Mouse (Mus musculus) lung, embryonic 14.5 days (tissue): ENCODE data around the gene Cdhr4. TPM values are rescaled to one million over a fixed set of nuclear protein-coding genes. Genes with fewer than 3 reads are reported as not detected.
A peak's percentile ranks its signal among the peaks of the same experiment; 100 is the strongest.

Experiments used
- ATAC-seq: fragments of 200-750 bp; cut with Nextera tagmentation; 2 replicates; pipeline ENCODE4 v1.8.0; 2017; ENCODE audit warnings: mild to moderate bottlenecking, moderate TSS enrichment, moderate library complexity; ENCODE audit not compliant: insufficient read depth
- DNase-seq: peaks from one replicate; pipeline ENCODE4 v3.0.0-alpha.2; 2015
- H3K27ac ChIP-seq: fragments of 300-500 bp; sonication (generic); 2 replicates; pipeline ENCODE4 v1.5.1; 2014; ENCODE audit warnings: low read depth, mild to moderate bottlenecking, moderate library complexity
- H3K27me3 ChIP-seq: fragments of 300-500 bp; sonication (generic); 2 replicates; pipeline ENCODE4 v1.6.1; 2014; ENCODE audit warnings: low read length, control low read depth; ENCODE audit not compliant: insufficient read depth
- H3K36me3 ChIP-seq: fragments of 300-500 bp; sonication (generic); 2 replicates; pipeline ENCODE4 v1.6.1; 2014; ENCODE audit warnings: control low read depth; ENCODE audit not compliant: insufficient read depth
- H3K4me1 ChIP-seq: fragments of 300-500 bp; sonication (generic); 2 replicates; pipeline ENCODE4 v1.6.1; 2014; ENCODE audit warnings: antibody characterized with exemption, control low read depth; ENCODE audit not compliant: insufficient read depth
- H3K4me2 ChIP-seq: fragments of 300-500 bp; sonication (generic); 2 replicates; pipeline ENCODE4 v1.6.1; 2014; ENCODE audit warnings: mild to moderate bottlenecking
- H3K4me3 ChIP-seq: fragments of 300-500 bp; sonication (generic); 2 replicates; pipeline ENCODE4 v1.5.1; 2014; ENCODE audit warnings: low read depth, low read length
- H3K9ac ChIP-seq: fragments of 300-500 bp; sonication (generic); 2 replicates; pipeline ENCODE4 v1.6.1; 2014
- H3K9me3 ChIP-seq: fragments of 300-500 bp; sonication (generic); 2 replicates; pipeline ENCODE4 v1.6.1; 2016; ENCODE audit warnings: low read depth, low read length, control low read depth
- CTCF ChIP-seq: IDR thresholded peaks from 2 replicates; pipeline ENCODE4 v1.5.1; 2016; ENCODE audit warnings: antibody characterized with exemption, low read depth
- WGBS: fragments of 180-500 bp; shearing (Covaris S2); extraction: QIAGEN DNeasy Blood & Tissue Kit; methylation state at CpG from one replicate; pipeline ENCODE4 v1.1.7; 2014; 5-methylcytosine and 5-hydroxymethylcytosine counted together
- polyA plus RNA-seq: library from polyadenylated mRNA; unstranded; fragments of >200 nt; fragmentation: Nextera tagmentation; extraction: Ambion mirVana; gene quantifications from 2 replicates; pipeline ENCODE4 v1.2.1, GENCODE M21; 2014

The Cdhr4 gene
- polyA plus RNA-seq, 1 experiment from 2014 or later: 8.3 TPM

GRCm38 (mm10) chr9:107975399-107976386 is 16.6 kb upstream of the Cdhr4 start, which contains the start of gene Uba7:
Gene Uba7 (plus strand): TSS chr9:107975505.
- no peaks in the 10 kb centered on the region for H3K27me3 ChIP-seq
- no peaks in the 10 kb centered on the region for H3K9me3 ChIP-seq
- peak within 1 kb of the TSS; percentile 34 for H3K4me2 ChIP-seq
- H3K9ac ChIP-seq: peak within 1 kb of the TSS; percentile 20; the same call in 1 of the 2 replicates
- peak within 1 kb of the TSS; percentile 13; the same call in 1 of the 2 replicates for H3K4me3 ChIP-seq
- H3K36me3 ChIP-seq: peaks cover 11% of the 10 kb centered on the region
- ATAC-seq (no peak), DNase-seq (peak; percentile 40)
- peak within 1 kb of the TSS; percentile 75 for H3K27ac ChIP-seq
- peaks cover 3% of the 10 kb centered on the region for H3K4me1 ChIP-seq
- no peak for TF ChIP-seq CTCF
- 59% methylated on average over 12 of the region's 12 CpGs for WGBS

- no peak overlapping the region for H3K4me2 ChIP-seq
- ATAC-seq (no peak), DNase-seq (no peak)
- peaks cover 5% of the 10 kb centered on the region; the same call in 1 of the 2 replicates for H3K36me3 ChIP-seq
- no peaks in the 10 kb centered on the region for H3K27me3 ChIP-seq
- TF ChIP-seq CTCF: no peak
- peaks cover 24% of the 10 kb centered on the region for H3K4me1 ChIP-seq
- WGBS: 83% methylated on average over 12 of the region's 12 CpGs
- no peaks in the 10 kb centered on the region for H3K9me3 ChIP-seq
- H3K9ac ChIP-seq: no peak overlapping the region
- no peak overlapping the region for H3K27ac ChIP-seq
- H3K4me3 ChIP-seq: no peak overlapping the region
Observed at GRCm38 (mm10) chr9:107978815-107979214, 13.5 kb upstream of the Cdhr4 start.

DNA sequence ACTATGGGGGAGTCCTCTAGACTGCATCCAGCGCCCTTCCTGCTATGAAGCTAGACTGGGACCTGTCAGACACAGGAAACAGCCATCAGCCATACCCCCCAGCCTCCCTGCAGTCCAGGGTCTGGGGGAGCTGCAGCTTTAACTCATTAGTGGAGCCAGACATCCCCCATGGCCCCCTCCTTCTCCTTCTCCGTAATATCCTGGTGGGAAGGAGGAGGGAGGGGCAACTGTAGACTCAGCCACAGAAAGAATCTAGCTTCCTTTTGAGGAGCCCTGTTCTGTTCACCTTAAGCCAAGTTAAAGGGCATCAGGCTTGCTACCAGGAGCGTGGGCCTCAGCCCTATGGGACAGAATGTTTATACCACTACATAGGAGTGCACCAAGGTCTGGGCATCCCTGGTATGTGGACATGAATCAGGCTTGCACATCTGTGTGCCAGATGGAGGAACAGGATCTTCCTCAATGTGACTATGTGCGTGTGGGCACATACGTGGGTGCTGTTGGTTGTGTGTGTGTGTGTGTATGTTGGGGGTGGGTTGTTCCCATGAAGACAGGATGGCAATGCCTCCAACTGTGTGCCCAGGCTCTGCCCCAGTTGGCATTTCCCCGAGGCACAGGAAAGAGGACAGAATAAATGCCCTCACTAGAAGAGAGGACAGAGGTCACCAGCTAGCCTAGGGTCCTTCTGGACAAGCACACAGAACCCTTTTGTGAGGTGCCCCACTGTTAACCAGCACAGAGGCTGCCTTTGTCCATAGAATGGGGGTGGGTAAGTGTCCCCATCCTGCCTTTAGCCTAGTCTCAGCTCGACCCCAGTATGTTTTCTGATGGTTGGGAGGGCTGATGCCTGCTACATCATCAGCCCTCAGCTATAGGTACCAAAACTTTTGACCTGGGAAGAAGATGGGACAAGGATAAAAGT is 10.4 kb upstream of the Cdhr4 start:
- no peak for TF ChIP-seq CTCF
- ATAC-seq: peak; percentile 46

GRCm38 (mm10) chr9:107982681-107983346 is 9.5 kb upstream of the Cdhr4 start, which contains the start of gene Gm20661:
Gene Gm20661 (plus strand): TSS chr9:107983058.
- Histone ChIP-seq H3K9me3 (no peaks in the 10 kb centered on the region), H3K4me3 (peak within 1 kb of the TSS; percentile 54), H3K27ac (peak within 1 kb of the TSS; percentile 100), H3K4me1 (peaks cover 25% of the 10 kb centered on the region), H3K36me3 (peaks cover 15% of the 10 kb centered on the region; the same call in 1 of the 2 replicates), H3K27me3 (no peaks in the 10 kb centered on the region), H3K4me2 (peak within 1 kb of the TSS; percentile 93), H3K9ac (peak within 1 kb of the TSS; percentile 74)
- DNase-seq: peak; percentile 96
- TF ChIP-seq CTCF: no peak
- peak; percentile 79 for ATAC-seq
- 11% methylated on average over 14 of the region's 14 CpGs for WGBS

More for the DNA sequence above, 10.4 kb upstream of the Cdhr4 start:
- Histone ChIP-seq H3K9me3 (no peaks in the 10 kb centered on the region), H3K27me3 (no peaks in the 10 kb centered on the region), H3K4me3 (peak overlapping the region; percentile 54), H3K9ac (peak overlapping the region; percentile 74), H3K27ac (peak overlapping the region; percentile 100), H3K4me1 (peaks cover 25% of the 10 kb centered on the region), H3K4me2 (peak overlapping the region; percentile 93), H3K36me3 (peaks cover 15% of the 10 kb centered on the region; the same call in 1 of the 2 replicates)
- peak; percentile 87 for DNase-seq
- 24% methylated on average over 6 of the region's 7 CpGs for WGBS

- Histone ChIP-seq H3K36me3 (peaks cover 15% of the 10 kb centered on the region; the same call in 1 of the 2 replicates), H3K4me1 (peaks cover 25% of the 10 kb centered on the region), H3K4me3 (peak overlapping the region; percentile 54), H3K9me3 (no peaks in the 10 kb centered on the region), H3K27ac (peak overlapping the region; percentile 100), H3K27me3 (no peaks in the 10 kb centered on the region), H3K4me2 (peak overlapping the region; percentile 93), H3K9ac (peak overlapping the region; percentile 74)
- 1% methylated on average over 4 of the region's 4 CpGs for WGBS
- DNase-seq (peak; percentile 93), ATAC-seq (peak; percentile 74)
- TF ChIP-seq CTCF: no peak
Observed at GRCm38 (mm10) chr9:107983421-107983890, 8.8 kb upstream of the Cdhr4 start.

- WGBS: 31% methylated on average over 19 of the region's 19 CpGs
Observed at GRCm38 (mm10) chr9:107984052-107984753, 8.1 kb upstream of the Cdhr4 start.

More at GRCm38 (mm10) chr9:107984052-107984753, 8.1 kb upstream of the Cdhr4 start:
- H3K36me3 ChIP-seq: peaks cover 15% of the 10 kb centered on the region; the same call in 1 of the 2 replicates
- H3K27me3 ChIP-seq: no peaks in the 10 kb centered on the region
- H3K4me3 ChIP-seq: peak overlapping the region; percentile 54
- TF ChIP-seq CTCF: no peak
- H3K4me1 ChIP-seq: peaks cover 25% of the 10 kb centered on the region
- peak overlapping the region; percentile 74 for H3K9ac ChIP-seq
- H3K27ac ChIP-seq: peak overlapping the region; percentile 100
- ATAC-seq (no peak), DNase-seq (peak; percentile 40)
- H3K4me2 ChIP-seq: peak overlapping the region; percentile 93
- no peaks in the 10 kb centered on the region for H3K9me3 ChIP-seq
